Mouse (Mus musculus): ENCODE data around the gene Zxdb. TPM values are rescaled to one million over a fixed set of nuclear protein-coding genes. Genes with fewer than 3 reads are reported as not detected.
"Not testable (repeated sequence)": the region's sequence is repeated elsewhere in the genome, so short reads cannot be mapped to it uniquely, and the experiment has no call there.

Zxdb gene
- 10 to 100 TPM; 20.2 to 20.5 TPM for total RNA-seq (2021)

GRCm38 (mm10) chrX:94724192-94724971 lies at the start of gene Zxdb:
Gene Zxdb (plus strand): TSS chrX:94724569.
- DNase-seq (ENCODE audit: low spot score in 2 of 2); intact Hi-C loops (cut with DNase I): not testable (repeated sequence)

- peak in 1 of 2 experiments; percentile 64 for DNase-seq (ENCODE audit: low spot score in 2 of 2)
- intact Hi-C loops (cut with DNase I), result no loop called here
Measured at GRCm38 (mm10) chrX:94674977-94675376, 49.4 kb upstream of the Zxdb start.

GRCm38 (mm10) chrX:94681581-94681980 lies 42.8 kb upstream of the Zxdb start:
- intact Hi-C loops (cut with DNase I); DNase-seq (ENCODE audit: low spot score in 2 of 2): not testable (repeated sequence)

GRCm38 (mm10) chrX:94689593-94689992 lies 34.8 kb upstream of the Zxdb start:
- intact Hi-C loops (cut with DNase I), result not testable (repeated sequence)
- DNase-seq (ENCODE audit: low spot score in 2 of 2), result peak in 1 of 2 experiments; percentile 1

GRCm38 (mm10) chrX:94706676-94707075 lies 17.7 kb upstream of the Zxdb start:
- DNase-seq (ENCODE audit: low spot score in 2 of 2); intact Hi-C loops (cut with DNase I): not testable (repeated sequence)

GRCm38 (mm10) chrX:94709752-94710151 lies 14.6 kb upstream of the Zxdb start:
- intact Hi-C loops (cut with DNase I); DNase-seq (ENCODE audit: low spot score in 2 of 2): not testable (repeated sequence)

GRCm38 (mm10) chrX:94724972-94725569 lies 702 bp downstream of the Zxdb start:
- DNase-seq (ENCODE audit: low spot score in 2 of 2); intact Hi-C loops (cut with DNase I): not testable (repeated sequence)

GRCm38 (mm10) chrX:94725627-94726083 lies 1.3 kb downstream of the Zxdb start:
- DNase-seq (ENCODE audit: low spot score in 2 of 2); intact Hi-C loops (cut with DNase I): not testable (repeated sequence)

GRCm38 (mm10) chrX:94731596-94731995 lies 7.2 kb downstream of the Zxdb start:
- intact Hi-C loops (cut with DNase I), result no loop called here
- no peak for DNase-seq (ENCODE audit: low spot score in 2 of 2)

- no peak for DNase-seq (ENCODE audit: low spot score in 2 of 2)
- intact Hi-C loops (cut with DNase I), result no loop called here
Measured at GRCm38 (mm10) chrX:94753733-94754132, 29.4 kb downstream of the Zxdb start.

GRCm38 (mm10) chrX:94759959-94760358 lies 35.6 kb downstream of the Zxdb start:
- intact Hi-C loops (cut with DNase I), result no loop called here
- DNase-seq (ENCODE audit: low spot score in 2 of 2), result no peak

- intact Hi-C loops (cut with DNase I), result no loop called here
- no peak for DNase-seq (ENCODE audit: low spot score in 2 of 2)
Measured at GRCm38 (mm10) chrX:94773876-94774275, 49.5 kb downstream of the Zxdb start.

Other genes starting within 250 kb of the Zxdb start
- gene Maged1, start 182.4 kb upstream of the Zxdb start, total RNA-seq (2021), result 100 to 1,000 TPM; 444 to 445 TPM
- gene Gspt2, start 88.5 kb upstream of the Zxdb start, total RNA-seq (2021), result 10 to 100 TPM; 33.7 to 35.7 TPM

All from left cerebral cortex, postnatal 25 days (tissue).